Mouse (Mus musculus): Measurements from ENCODE around the gene Spata1. TPM values are rescaled to one million over a fixed set of nuclear protein-coding genes. Genes with fewer than 3 reads are reported as not detected.

Spata1 gene
- 4.9 and 7.5 TPM in 2 replicates for polyA plus RNA-seq (2016; fragmentation: Nextera tagmentation; extraction: Ambion mirVana)

GRCm38 (mm10) chr3:146499431-146500002, at the start of gene Spata1, which contains the start of gene Gng5:
Spata1 (minus strand) TSS chr3:146499753.
Gng5 (plus strand) TSS chr3:146499807.
- H3K27me3 ChIP-seq (replicated peaks), result no peaks in the 10 kb centered on the region
- peaks cover 11% of the 10 kb centered on the region for H3K36me3 ChIP-seq
- peak within 1 kb of the TSS; percentile 93 for H3K4me2 ChIP-seq
- under 1% methylated on average over 76 of the region's 88 CpGs for WGBS
- peak within 1 kb of the TSS; percentile 71 for H3K4me3 ChIP-seq
- H3K9ac ChIP-seq, result peak within 1 kb of the TSS; percentile 97
- no peaks in the 10 kb centered on the region for H3K9me3 ChIP-seq (replicated peaks)
- peak; percentile 97 for ATAC-seq (ENCODE audit: insufficient number of reproducible peaks, low FRiP score)
- H3K27ac ChIP-seq (ENCODE audit: poor library complexity, severe bottlenecking), result peak within 1 kb of the TSS; percentile 97
- peaks cover 32% of the 10 kb centered on the region for H3K4me1 ChIP-seq (replicated peaks)

- H3K9me3 ChIP-seq (replicated peaks), result no peaks in the 10 kb centered on the region
- 29% methylated on average over 1 of the region's 1 CpGs for WGBS
- ATAC-seq (ENCODE audit: insufficient number of reproducible peaks, low FRiP score), result no peak
- no peaks in the 10 kb centered on the region for H3K4me1 ChIP-seq (replicated peaks)
- H3K27ac ChIP-seq (ENCODE audit: poor library complexity, severe bottlenecking), result no peak overlapping the region
- H3K4me3 ChIP-seq, result no peak overlapping the region
- H3K36me3 ChIP-seq, result no peaks in the 10 kb centered on the region
- H3K9ac ChIP-seq, result no peak overlapping the region
- no peak overlapping the region for H3K4me2 ChIP-seq
- no peaks in the 10 kb centered on the region for H3K27me3 ChIP-seq (replicated peaks)
These were observed 44.1 kb upstream of the Spata1 start for GRCm38 (mm10) chr3:146543632-146544031.

GRCm38 (mm10) chr3:146540521-146541273, 41.1 kb upstream of the Spata1 start:
- WGBS, result 71% methylated on average over 4 of the region's 4 CpGs
- H3K27ac ChIP-seq (ENCODE audit: poor library complexity, severe bottlenecking), result no peak overlapping the region

GRCm38 (mm10) chr3:146534986-146535385, 35.4 kb upstream of the Spata1 start:
- WGBS, result 62% methylated on average over 6 of the region's 6 CpGs
- no peaks in the 10 kb centered on the region for H3K4me1 ChIP-seq (replicated peaks)
- no peak overlapping the region for H3K27ac ChIP-seq (ENCODE audit: poor library complexity, severe bottlenecking)
- no peaks in the 10 kb centered on the region for H3K36me3 ChIP-seq
- no peaks in the 10 kb centered on the region for H3K9me3 ChIP-seq (replicated peaks)
- no peak for ATAC-seq (ENCODE audit: insufficient number of reproducible peaks, low FRiP score)
- no peak overlapping the region for H3K9ac ChIP-seq
- H3K4me2 ChIP-seq, result no peak overlapping the region
- H3K4me3 ChIP-seq, result no peak overlapping the region
- no peaks in the 10 kb centered on the region for H3K27me3 ChIP-seq (replicated peaks)

More at GRCm38 (mm10) chr3:146540521-146541273, 41.1 kb upstream of the Spata1 start:
- Histone ChIP-seq H3K27me3 (replicated peaks) (no peaks in the 10 kb centered on the region), H3K4me2 (no peak overlapping the region), H3K9me3 (replicated peaks) (no peaks in the 10 kb centered on the region), H3K9ac (no peak overlapping the region), H3K4me3 (no peak overlapping the region), H3K36me3 (no peaks in the 10 kb centered on the region), H3K4me1 (replicated peaks) (no peaks in the 10 kb centered on the region)
- ATAC-seq (ENCODE audit: insufficient number of reproducible peaks, low FRiP score), result no peak

DNA sequence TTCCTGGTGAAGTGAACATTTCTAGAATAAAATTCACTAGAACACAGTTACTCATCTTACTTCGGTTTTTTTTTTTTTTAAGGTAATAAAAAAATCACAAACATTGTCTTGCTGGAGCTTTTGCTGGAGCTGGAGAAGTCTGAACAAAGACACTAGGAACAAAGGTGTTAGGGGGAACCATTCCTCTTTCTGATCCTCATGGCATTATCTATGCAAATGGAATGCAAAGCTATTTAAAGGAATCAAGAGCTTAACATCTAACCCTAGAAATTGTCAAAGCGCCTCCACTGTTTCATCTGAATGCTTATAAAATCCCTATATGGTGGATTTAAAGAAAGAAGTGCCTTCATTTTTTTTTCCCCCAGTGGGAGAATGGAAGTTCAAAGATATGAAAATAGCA, 28.8 kb upstream of the Spata1 start:
- H3K27me3 ChIP-seq (replicated peaks), result 0 out of 2 replicates have a peak, but pooled peaks cover 4% of the 10 kb centered on the region
- no peak overlapping the region for H3K9ac ChIP-seq
- no peaks in the 10 kb centered on the region for H3K9me3 ChIP-seq (replicated peaks)
- no peaks in the 10 kb centered on the region for H3K4me1 ChIP-seq (replicated peaks)
- H3K27ac ChIP-seq (ENCODE audit: poor library complexity, severe bottlenecking), result no peak overlapping the region
- H3K4me3 ChIP-seq, result no peak overlapping the region
- ATAC-seq (ENCODE audit: insufficient number of reproducible peaks, low FRiP score), result no peak
- H3K36me3 ChIP-seq, result no peaks in the 10 kb centered on the region
- H3K4me2 ChIP-seq, result no peak overlapping the region
- WGBS, result 35% methylated on average over 2 of the region's 2 CpGs

DNA sequence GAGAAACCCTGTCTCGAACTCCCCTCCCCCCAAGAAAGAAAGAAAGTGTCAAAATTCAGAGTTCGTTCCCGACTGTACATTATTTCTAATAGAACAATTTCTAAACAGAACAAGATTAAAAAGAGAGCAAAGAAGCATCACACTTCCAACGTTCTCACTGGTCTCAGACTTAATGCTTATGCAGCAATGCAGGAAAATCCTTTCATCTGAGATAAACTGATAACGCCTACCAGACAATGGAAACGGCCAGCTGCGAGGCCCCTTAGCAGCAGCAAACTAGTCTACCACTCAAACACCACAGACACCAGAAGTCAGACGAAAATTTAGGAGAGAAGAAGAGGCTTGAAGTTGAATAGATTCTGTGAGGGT, 22.1 kb upstream of the Spata1 start:
- no peaks in the 10 kb centered on the region for H3K27me3 ChIP-seq (replicated peaks)
- H3K4me1 ChIP-seq (replicated peaks), result no peaks in the 10 kb centered on the region; the same call in 1 of the 2 replicates
- peak overlapping the region; percentile 86 for H3K9ac ChIP-seq
- H3K36me3 ChIP-seq, result peaks cover 17% of the 10 kb centered on the region
- H3K9me3 ChIP-seq (replicated peaks), result no peaks in the 10 kb centered on the region
- H3K4me2 ChIP-seq, result peak overlapping the region; percentile 81
- 6% methylated on average over 8 of the region's 8 CpGs for WGBS
- peak overlapping the region; percentile 98 for H3K27ac ChIP-seq (ENCODE audit: poor library complexity, severe bottlenecking)
- H3K4me3 ChIP-seq, result peak overlapping the region; percentile 92
- ATAC-seq (ENCODE audit: insufficient number of reproducible peaks, low FRiP score), result no peak

GRCm38 (mm10) chr3:146520798-146521651, 21.5 kb upstream of the Spata1 start, which contains the start of gene Rpf1:
Rpf1 (minus strand) TSS chr3:146521429.
- under 1% methylated on average over 65 of the region's 82 CpGs for WGBS
- peak; percentile 96 for ATAC-seq (ENCODE audit: insufficient number of reproducible peaks, low FRiP score)
- Histone ChIP-seq H3K4me3 (peak within 1 kb of the TSS; percentile 92), H3K27me3 (replicated peaks) (no peaks in the 10 kb centered on the region), H3K27ac (ENCODE audit: poor library complexity, severe bottlenecking) (peak within 1 kb of the TSS; percentile 98), H3K4me1 (replicated peaks) (no peaks in the 10 kb centered on the region; the same call in 1 of the 2 replicates), H3K36me3 (peaks cover 17% of the 10 kb centered on the region), H3K4me2 (peak within 1 kb of the TSS; percentile 81), H3K9ac (peak within 1 kb of the TSS; percentile 86), H3K9me3 (replicated peaks) (no peaks in the 10 kb centered on the region)

- no peaks in the 10 kb centered on the region for H3K9me3 ChIP-seq (replicated peaks)
- peak overlapping the region; percentile 81 for H3K4me2 ChIP-seq
- peak overlapping the region; percentile 92 for H3K4me3 ChIP-seq
- H3K27ac ChIP-seq (ENCODE audit: poor library complexity, severe bottlenecking), result peak overlapping the region; percentile 98
- no peak for ATAC-seq (ENCODE audit: insufficient number of reproducible peaks, low FRiP score)
- H3K36me3 ChIP-seq, result peaks cover 24% of the 10 kb centered on the region
- H3K4me1 ChIP-seq (replicated peaks), result no peaks in the 10 kb centered on the region; the same call in 1 of the 2 replicates
- no peaks in the 10 kb centered on the region for H3K27me3 ChIP-seq (replicated peaks)
- WGBS, result 36% methylated on average over 5 of the region's 5 CpGs
- peak overlapping the region; percentile 86 for H3K9ac ChIP-seq
These were observed 20.8 kb upstream of the Spata1 start for GRCm38 (mm10) chr3:146520226-146520797.

DNA sequence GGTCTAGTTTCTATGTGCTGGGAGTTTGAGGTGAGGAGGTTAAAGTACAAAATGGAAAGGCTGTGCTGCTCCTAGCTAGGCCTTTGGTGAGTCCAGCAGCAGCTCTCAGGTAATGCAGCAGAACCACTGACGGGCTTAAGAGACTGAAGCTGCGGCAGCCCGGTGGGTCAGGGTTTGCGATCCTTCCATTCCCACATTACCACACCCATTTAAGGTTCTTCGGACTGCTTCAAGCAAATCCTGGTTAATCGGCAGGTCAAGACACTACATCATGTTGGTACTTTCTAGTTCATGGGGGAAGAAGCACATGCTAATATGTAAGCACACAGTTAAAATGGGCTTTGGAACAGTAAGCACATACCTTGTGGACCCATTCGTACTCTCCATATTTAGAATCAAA, 7.2 kb upstream of the Spata1 start:
- H3K4me2 ChIP-seq, result no peak overlapping the region
- no peaks in the 10 kb centered on the region for H3K27me3 ChIP-seq (replicated peaks)
- H3K9me3 ChIP-seq (replicated peaks), result no peaks in the 10 kb centered on the region
- no peak overlapping the region for H3K9ac ChIP-seq
- no peak overlapping the region for H3K4me3 ChIP-seq
- no peak for ATAC-seq (ENCODE audit: insufficient number of reproducible peaks, low FRiP score)
- peaks cover 17% of the 10 kb centered on the region for H3K4me1 ChIP-seq (replicated peaks)
- peaks cover 61% of the 10 kb centered on the region for H3K36me3 ChIP-seq
- H3K27ac ChIP-seq (ENCODE audit: poor library complexity, severe bottlenecking), result no peak overlapping the region
- WGBS, result 92% methylated on average over 7 of the region's 7 CpGs

DNA sequence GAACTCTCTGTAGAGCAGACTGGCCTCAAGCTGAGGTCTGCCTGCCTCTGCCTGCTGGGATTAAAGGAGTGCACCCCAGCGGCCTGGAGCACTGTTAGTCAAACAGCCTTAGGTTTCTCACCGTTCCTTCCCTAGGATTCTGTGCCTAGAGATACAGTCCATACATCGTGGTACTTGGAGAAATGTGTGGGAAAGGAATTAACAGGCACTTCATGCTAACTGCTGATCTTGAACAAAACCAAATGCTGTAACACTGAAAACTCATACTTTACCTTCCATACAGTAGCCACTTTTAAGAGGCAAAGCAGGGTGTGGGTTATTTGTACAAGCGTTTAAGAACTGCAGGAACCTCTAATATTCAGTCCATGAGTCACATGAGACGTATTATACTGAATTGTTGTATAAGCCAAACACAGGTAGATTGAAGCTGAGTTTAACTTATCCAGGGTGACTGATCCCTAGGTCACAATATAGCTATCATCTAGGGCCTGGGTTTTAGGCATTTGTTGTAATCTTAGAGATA, 2.1 kb upstream of the Spata1 start:
- ATAC-seq (ENCODE audit: insufficient number of reproducible peaks, low FRiP score), result no peak
- Histone ChIP-seq H3K9ac (peak overlapping the region; percentile 97), H3K4me3 (peak overlapping the region; percentile 71), H3K36me3 (peaks cover 25% of the 10 kb centered on the region), H3K27me3 (replicated peaks) (no peaks in the 10 kb centered on the region), H3K27ac (ENCODE audit: poor library complexity, severe bottlenecking) (0 out of 2 replicates have a peak overlapping the region, but pooled peaks have one; percentile 1), H3K9me3 (replicated peaks) (no peaks in the 10 kb centered on the region), H3K4me2 (peak overlapping the region; percentile 93), H3K4me1 (replicated peaks) (peaks cover 32% of the 10 kb centered on the region)
- WGBS, result 45% methylated on average over 5 of the region's 5 CpGs
